Mouse (Mus musculus): ENCODE data around the gene Golph3. TPM values are rescaled to one million over a fixed set of nuclear protein-coding genes. Genes with fewer than 3 reads are reported as not detected.
A peak's percentile ranks its signal among the peaks of the same experiment; 100 is the strongest.

The Golph3 gene
- polyA plus RNA-seq, 1 experiment from 2014 or later = 116 TPM

GRCm38 (mm10) chr15:12375641-12376311 is 54.5 kb downstream of the Golph3 start:
- H3K9ac ChIP-seq (ENCODE audit: low read depth, low read length) = peak overlapping the region; percentile 38; the same call in 1 of the 2 replicates
- H3K27me3 ChIP-seq (ENCODE audit: control insufficient read depth, insufficient read depth, low read length) = no peaks in the 10 kb centered on the region
- H3K36me3 ChIP-seq (ENCODE audit: control insufficient read depth, insufficient read depth, low read length) = peaks cover 9% of the 10 kb centered on the region; the same call in 1 of the 2 replicates
- H3K4me2 ChIP-seq (replicated peaks; ENCODE audit: low read depth, low read length) = peak overlapping the region; percentile 44
- H3K27ac ChIP-seq (ENCODE audit: low read depth, low read length) = peak overlapping the region; percentile 11; the same call in 1 of the 2 replicates
- H3K4me1 ChIP-seq (ENCODE audit: control insufficient read depth, insufficient read depth, low read length) = peaks cover 17% of the 10 kb centered on the region
- WGBS = 16% methylated on average over 19 of the region's 19 CpGs
- peak; percentile 80 for ATAC-seq (ENCODE audit: low FRiP score, low TSS enrichment)
- peak overlapping the region; percentile 15; the same call in 1 of the 2 replicates for H3K4me3 ChIP-seq (ENCODE audit: low read length)
- H3K9me3 ChIP-seq (ENCODE audit: control insufficient read depth, low read length) = no peaks in the 10 kb centered on the region

GRCm38 (mm10) chr15:12376491-12377069 is 55.3 kb downstream of the Golph3 start:
- Histone ChIP-seq H3K27me3 (ENCODE audit: control insufficient read depth, insufficient read depth, low read length) (no peaks in the 10 kb centered on the region), H3K36me3 (ENCODE audit: control insufficient read depth, insufficient read depth, low read length) (peaks cover 11% of the 10 kb centered on the region; the same call in 1 of the 2 replicates), H3K4me1 (ENCODE audit: control insufficient read depth, insufficient read depth, low read length) (peaks cover 17% of the 10 kb centered on the region), H3K9ac (ENCODE audit: low read depth, low read length) (no peak overlapping the region), H3K4me2 (replicated peaks; ENCODE audit: low read depth, low read length) (no peak overlapping the region), H3K27ac (ENCODE audit: low read depth, low read length) (no peak overlapping the region), H3K4me3 (ENCODE audit: low read length) (no peak overlapping the region), H3K9me3 (ENCODE audit: control insufficient read depth, low read length) (no peaks in the 10 kb centered on the region)
- WGBS = 50% methylated on average over 13 of the region's 13 CpGs
- ATAC-seq (ENCODE audit: low FRiP score, low TSS enrichment) = no peak

GRCm38 (mm10) chr15:12377800-12378199 is 56.5 kb downstream of the Golph3 start:
- Histone ChIP-seq H3K27me3 (ENCODE audit: control insufficient read depth, insufficient read depth, low read length) (no peaks in the 10 kb centered on the region), H3K27ac (ENCODE audit: low read depth, low read length) (no peak overlapping the region), H3K9me3 (ENCODE audit: control insufficient read depth, low read length) (no peaks in the 10 kb centered on the region), H3K4me3 (ENCODE audit: low read length) (no peak overlapping the region), H3K4me1 (ENCODE audit: control insufficient read depth, insufficient read depth, low read length) (peaks cover 17% of the 10 kb centered on the region), H3K9ac (ENCODE audit: low read depth, low read length) (no peak overlapping the region), H3K4me2 (replicated peaks; ENCODE audit: low read depth, low read length) (no peak overlapping the region), H3K36me3 (ENCODE audit: control insufficient read depth, insufficient read depth, low read length) (peaks cover 6% of the 10 kb centered on the region; the same call in 1 of the 2 replicates)
- no peak for ATAC-seq (ENCODE audit: low FRiP score, low TSS enrichment)
- 79% methylated on average over 10 of the region's 10 CpGs for WGBS

- no peak for ATAC-seq (ENCODE audit: low FRiP score, low TSS enrichment)
- 86% methylated on average over 3 of the region's 3 CpGs for WGBS
Measured at GRCm38 (mm10) chr15:12380057-12380456, 58.8 kb downstream of the Golph3 start.

GRCm38 (mm10) chr15:12380548-12380947 is 59.3 kb downstream of the Golph3 start:
- WGBS = 50% methylated on average over 5 of the region's 5 CpGs
- Histone ChIP-seq H3K4me3 (ENCODE audit: low read length) (no peak overlapping the region), H3K27me3 (ENCODE audit: control insufficient read depth, insufficient read depth, low read length) (no peaks in the 10 kb centered on the region)

More at GRCm38 (mm10) chr15:12380057-12380456, 58.8 kb downstream of the Golph3 start:
- Histone ChIP-seq H3K9ac (ENCODE audit: low read depth, low read length) (no peak overlapping the region), H3K9me3 (ENCODE audit: control insufficient read depth, low read length) (no peaks in the 10 kb centered on the region), H3K4me2 (replicated peaks; ENCODE audit: low read depth, low read length) (no peak overlapping the region), H3K27me3 (ENCODE audit: control insufficient read depth, insufficient read depth, low read length) (no peaks in the 10 kb centered on the region), H3K27ac (ENCODE audit: low read depth, low read length) (no peak overlapping the region), H3K4me1 (ENCODE audit: control insufficient read depth, insufficient read depth, low read length) (peaks cover 8% of the 10 kb centered on the region), H3K4me3 (ENCODE audit: low read length) (no peak overlapping the region), H3K36me3 (ENCODE audit: control insufficient read depth, insufficient read depth, low read length) (peaks cover 3% of the 10 kb centered on the region; the same call in 1 of the 2 replicates)

GRCm38 (mm10) chr15:12384679-12385078 is 63.4 kb downstream of the Golph3 start:
- Histone ChIP-seq H3K4me2 (replicated peaks; ENCODE audit: low read depth, low read length) (no peak overlapping the region), H3K9me3 (ENCODE audit: control insufficient read depth, low read length) (no peaks in the 10 kb centered on the region), H3K27ac (ENCODE audit: low read depth, low read length) (no peak overlapping the region), H3K4me3 (ENCODE audit: low read length) (no peak overlapping the region), H3K27me3 (ENCODE audit: control insufficient read depth, insufficient read depth, low read length) (no peaks in the 10 kb centered on the region), H3K36me3 (ENCODE audit: control insufficient read depth, insufficient read depth, low read length) (peaks cover 24% of the 10 kb centered on the region; the same call in 1 of the 2 replicates), H3K9ac (ENCODE audit: low read depth, low read length) (no peak overlapping the region), H3K4me1 (ENCODE audit: control insufficient read depth, insufficient read depth, low read length) (no peaks in the 10 kb centered on the region)
- WGBS = 70% methylated on average over 12 of the region's 13 CpGs
- ATAC-seq (ENCODE audit: low FRiP score, low TSS enrichment) = peak; percentile 40; the same call in 1 of the 2 replicates

More at GRCm38 (mm10) chr15:12380548-12380947, 59.3 kb downstream of the Golph3 start:
- peaks cover 8% of the 10 kb centered on the region; the same call in 1 of the 2 replicates for H3K36me3 ChIP-seq (ENCODE audit: control insufficient read depth, insufficient read depth, low read length)
- H3K4me2 ChIP-seq (replicated peaks; ENCODE audit: low read depth, low read length) = no peak overlapping the region
- no peak overlapping the region for H3K27ac ChIP-seq (ENCODE audit: low read depth, low read length)
- ATAC-seq (ENCODE audit: low FRiP score, low TSS enrichment) = no peak
- peaks cover 8% of the 10 kb centered on the region for H3K4me1 ChIP-seq (ENCODE audit: control insufficient read depth, insufficient read depth, low read length)
- H3K9me3 ChIP-seq (ENCODE audit: control insufficient read depth, low read length) = no peaks in the 10 kb centered on the region
- no peak overlapping the region for H3K9ac ChIP-seq (ENCODE audit: low read depth, low read length)

GRCm38 (mm10) chr15:12388726-12389489 is 67.7 kb downstream of the Golph3 start:
- H3K27me3 ChIP-seq (ENCODE audit: control insufficient read depth, insufficient read depth, low read length) = no peaks in the 10 kb centered on the region
- H3K4me3 ChIP-seq (ENCODE audit: low read length) = no peak overlapping the region
- no peaks in the 10 kb centered on the region for H3K9me3 ChIP-seq (ENCODE audit: control insufficient read depth, low read length)
- no peak overlapping the region for H3K9ac ChIP-seq (ENCODE audit: low read depth, low read length)
- peaks cover 24% of the 10 kb centered on the region; the same call in 1 of the 2 replicates for H3K36me3 ChIP-seq (ENCODE audit: control insufficient read depth, insufficient read depth, low read length)
- H3K4me2 ChIP-seq (replicated peaks; ENCODE audit: low read depth, low read length) = no peak overlapping the region
- 67% methylated on average over 15 of the region's 15 CpGs for WGBS
- no peak; the same call in 1 of the 2 replicates for ATAC-seq (ENCODE audit: low FRiP score, low TSS enrichment)
- H3K4me1 ChIP-seq (ENCODE audit: control insufficient read depth, insufficient read depth, low read length) = no peaks in the 10 kb centered on the region
- H3K27ac ChIP-seq (ENCODE audit: low read depth, low read length) = no peak overlapping the region

- Histone ChIP-seq H3K4me1 (ENCODE audit: control insufficient read depth, insufficient read depth, low read length) (no peaks in the 10 kb centered on the region), H3K4me3 (ENCODE audit: low read length) (no peak overlapping the region), H3K27me3 (ENCODE audit: control insufficient read depth, insufficient read depth, low read length) (no peaks in the 10 kb centered on the region), H3K9ac (ENCODE audit: low read depth, low read length) (no peak overlapping the region), H3K4me2 (replicated peaks; ENCODE audit: low read depth, low read length) (no peak overlapping the region), H3K9me3 (ENCODE audit: control insufficient read depth, low read length) (no peaks in the 10 kb centered on the region), H3K27ac (ENCODE audit: low read depth, low read length) (no peak overlapping the region), H3K36me3 (ENCODE audit: control insufficient read depth, insufficient read depth, low read length) (peaks cover 8% of the 10 kb centered on the region; the same call in 1 of the 2 replicates)
- WGBS = 60% methylated on average over 10 of the region's 10 CpGs
- no peak for ATAC-seq (ENCODE audit: low FRiP score, low TSS enrichment)
Measured at GRCm38 (mm10) chr15:12394758-12395157, 73.5 kb downstream of the Golph3 start.

Measured in kidney, embryonic 14.5 days (tissue).